ENCODE assay signal across 22 mouse cellular contexts in the genomic region with DNA sequence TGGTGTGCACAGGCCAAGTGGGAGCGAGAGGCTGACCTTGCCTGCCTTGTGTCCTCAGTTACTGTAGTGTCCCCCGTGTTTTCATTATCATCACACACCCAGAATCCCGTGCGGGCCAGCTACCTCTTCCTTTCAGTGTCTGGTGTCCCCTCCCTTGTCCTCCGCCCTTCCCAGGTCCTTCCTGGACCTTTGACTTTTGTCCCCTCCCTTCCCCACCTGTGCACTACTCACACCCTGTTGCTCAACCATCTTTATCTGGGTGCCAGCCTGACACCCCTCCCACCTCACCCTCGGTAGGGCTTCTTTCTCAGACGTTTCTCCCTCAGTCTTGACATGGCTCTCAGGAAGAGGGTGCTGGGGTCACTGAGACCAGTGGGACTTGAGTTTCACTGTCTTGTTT.
"Had no signal": no experiment of that assay in that cellular context is flagged by ENCODE, and none has a peak within 500 bp of the region (broad histone marks: within the 10 kb centered on the region; RNA-seq: fewer than 3 reads in every experiment).

No protein-coding gene starts in this region.

- ATAC-seq: midbrain, embryonic 13.5 days; midbrain, embryonic 16.5 days had no signal

- H3K4me3 ChIP-seq: layer of hippocampus, adult 2 months; left cerebral cortex, adult 2 months; liver, embryonic 15.5 days; lung, embryonic 15.5 days; myocyte; neural tube, embryonic 13.5 days had no signal

- H3K27ac ChIP-seq: layer of hippocampus, adult 2 months; left cerebral cortex, adult 2 months; liver, embryonic 15.5 days; lung, embryonic 15.5 days; midbrain, embryonic 10.5 days; midbrain, embryonic 13.5 days; neural tube, embryonic 13.5 days had no signal

- DNase-seq: kidney, adult 18-20 months; kidney, adult 9 months; kidney, postnatal 14 days; kidney, postnatal 4 days; layer of hippocampus, postnatal 36 days; lung, adult 18-20 months; lung, postnatal 10 days; lung, postnatal 36 days; retina, postnatal 1 day; right cerebral cortex, postnatal 25 days; thymus, postnatal 36 days had no signal

- H3K27me3 ChIP-seq: liver, embryonic 15.5 days; lung, embryonic 15.5 days; megakaryocyte, embryonic 14.5 days; midbrain, embryonic 13.5 days; neural tube, embryonic 13.5 days had no signal

- H3K9me3 ChIP-seq: liver, embryonic 15.5 days; lung, embryonic 15.5 days; megakaryocyte, embryonic 14.5 days; midbrain, embryonic 10.5 days; midbrain, embryonic 13.5 days; neural tube, embryonic 13.5 days had no signal

- H3K4me2 ChIP-seq: liver, embryonic 11.5 days; liver, embryonic 15.5 days; lung, embryonic 15.5 days; neural tube, embryonic 13.5 days had no signal

- H3K9ac ChIP-seq: liver, embryonic 15.5 days; lung, embryonic 15.5 days; midbrain, embryonic 13.5 days; neural tube, embryonic 13.5 days had no signal
